Mouse (Mus musculus) layer of hippocampus, postnatal 25 days (tissue): Measurements from ENCODE around the gene Cdk14. TPM values are rescaled to one million over a fixed set of nuclear protein-coding genes. Genes with fewer than 3 reads are reported as not detected.
A peak's percentile ranks its signal among the peaks of the same experiment; 100 is the strongest.

Source experiments
- DNase-seq, 2 experiments: peaks; one replicate each; pipeline ENCODE4 v3.0.0; 2022; ENCODE audit warnings: mixed read lengths in 2 of 2, low spot score in 1 of 2; ENCODE audit errors: extremely low spot score in 1 of 2
- total RNA-seq, 2 experiments: library from RNA; stranded (reverse); gene quantifications; 2 replicates each; pipeline ENCODE4 v1.2.3; 2021

Gene Cdk14
- total RNA-seq, result 100 to 1,000 TPM; 233 to 245 TPM

DNA sequence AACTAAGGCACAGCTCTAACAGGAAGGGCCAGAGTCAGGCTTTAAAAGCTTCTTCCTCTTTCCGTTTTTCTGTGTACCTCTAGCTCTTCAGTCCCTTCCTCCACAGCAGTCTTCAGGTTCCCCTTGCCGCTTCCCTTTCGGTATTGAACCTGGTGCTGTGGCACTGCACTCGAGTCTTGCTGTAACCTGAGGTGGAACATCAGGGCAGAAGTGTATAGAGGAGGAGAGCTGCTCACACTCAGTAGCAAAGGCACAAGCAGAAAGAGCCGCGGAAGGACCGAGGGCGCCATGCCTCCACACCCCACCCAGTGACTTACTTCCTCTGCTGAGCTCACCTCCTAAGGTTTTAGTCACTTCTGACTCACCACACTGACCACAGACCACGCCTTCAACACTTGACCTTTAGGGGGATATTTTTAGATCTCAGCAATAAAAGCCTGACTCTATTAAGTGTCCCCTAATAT, at the start of gene Cdk14:
Cdk14 (minus strand) TSS at position 321 of the 464 bp plus-strand sequence.
- no peak for DNase-seq

DNA sequence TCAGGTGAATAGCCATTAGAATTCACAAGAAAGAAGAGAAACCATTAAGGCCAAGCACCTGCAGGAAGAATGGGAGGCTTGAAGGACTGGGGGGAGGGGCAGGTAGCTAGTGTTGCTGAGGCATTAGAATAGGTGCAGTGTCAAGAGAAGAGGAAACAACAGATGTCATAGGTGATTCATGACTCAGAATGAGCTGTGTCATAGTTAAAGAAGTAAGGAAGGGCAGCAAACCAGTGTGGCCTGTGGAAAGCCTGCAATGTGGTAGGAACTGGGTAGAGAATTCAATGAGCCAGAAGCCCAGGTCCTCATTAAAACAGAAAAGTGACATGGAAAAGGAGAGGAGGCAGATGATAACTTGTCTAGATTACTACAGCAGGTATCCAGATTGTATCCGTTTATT, 45.1 kb upstream of the Cdk14 start:
- no peak for DNase-seq

- DNase-seq, result no peak
Measured at GRCm38 (mm10) chr5:5431746-5432438, 11.8 kb upstream of the Cdk14 start.

GRCm38 (mm10) chr5:5423723-5424171, 3.6 kb upstream of the Cdk14 start:
- DNase-seq, result no peak

DNA sequence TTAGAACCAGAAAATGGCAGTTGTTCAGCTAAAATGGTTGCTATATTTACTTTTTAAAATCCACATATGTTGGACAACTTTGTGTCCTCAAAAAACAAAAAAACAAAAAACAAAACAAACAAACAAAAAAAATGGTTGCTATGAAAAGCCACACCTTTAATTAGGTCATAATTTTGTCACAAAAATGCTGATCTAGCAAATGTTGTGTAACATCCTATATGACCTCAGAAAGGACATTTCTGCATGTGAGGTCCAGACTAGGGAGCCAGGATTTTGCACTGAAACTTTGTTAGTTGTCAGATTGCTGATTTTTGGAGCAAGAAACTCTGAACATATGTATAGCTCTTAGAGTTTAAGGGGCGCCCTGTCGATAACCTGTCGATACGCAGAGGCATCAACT, 3.0 kb upstream of the Cdk14 start:
- DNase-seq, result no peak

GRCm38 (mm10) chr5:5421439-5421838, 1.3 kb upstream of the Cdk14 start:
- no peak for DNase-seq

DNA sequence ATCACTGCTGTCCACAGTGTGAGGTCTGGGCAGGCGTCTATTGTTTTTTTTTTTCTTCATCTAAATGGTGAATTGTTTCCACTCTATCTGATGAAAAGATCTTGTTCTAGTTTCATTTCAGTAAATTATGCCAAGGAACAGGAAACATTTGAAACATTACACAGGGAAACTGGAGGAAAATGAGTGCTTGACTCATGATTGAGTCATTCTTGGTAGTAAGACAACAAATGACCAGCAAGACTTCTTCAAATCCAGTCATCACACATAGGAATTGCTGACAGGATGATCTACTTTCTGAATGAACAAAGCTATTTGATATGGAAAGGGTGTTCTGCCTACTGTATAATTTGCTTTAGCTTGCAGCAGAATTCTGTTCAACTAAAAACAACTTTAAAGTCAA, 859 bp downstream of the Cdk14 start:
- DNase-seq, result no peak

DNA sequence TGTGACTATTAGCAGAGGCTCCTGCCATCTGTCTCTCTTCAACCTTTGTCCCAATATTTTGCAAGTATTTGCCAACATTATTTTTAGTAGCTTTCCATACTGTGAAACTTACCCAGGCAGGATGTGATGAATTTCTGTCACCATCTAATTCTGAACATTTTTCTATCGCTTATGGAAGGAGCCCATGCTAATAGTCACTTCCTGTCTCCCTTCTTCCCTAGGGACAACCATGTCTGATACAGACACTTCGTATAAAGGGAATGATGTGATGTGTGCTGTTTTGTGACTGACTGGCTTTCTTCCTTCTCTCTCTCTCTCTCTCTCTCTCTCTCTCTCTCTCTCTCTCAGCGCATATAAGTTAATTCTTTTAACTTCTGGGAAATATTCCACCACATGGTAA, 5.3 kb downstream of the Cdk14 start:
- DNase-seq, result no peak

DNA sequence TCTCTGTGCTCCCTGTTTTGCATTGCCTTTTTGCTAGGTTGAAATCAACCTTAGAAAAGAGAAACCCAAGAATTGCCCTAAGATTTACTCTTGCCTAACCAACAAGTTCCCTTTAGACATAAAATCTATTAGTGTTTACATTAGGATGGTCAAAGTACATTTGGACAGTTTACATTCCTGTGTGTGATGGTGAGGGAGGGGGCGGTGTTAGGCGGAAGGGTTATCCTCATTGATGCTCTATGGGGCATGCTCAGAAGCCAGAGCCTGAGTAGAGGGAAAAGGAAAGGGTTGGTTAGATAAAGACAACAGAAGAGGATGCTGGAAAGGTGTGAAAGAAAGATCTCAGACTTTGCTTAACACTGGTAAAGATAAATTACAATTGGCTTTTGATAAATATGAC, 8.2 kb downstream of the Cdk14 start:
- no peak for DNase-seq

DNA sequence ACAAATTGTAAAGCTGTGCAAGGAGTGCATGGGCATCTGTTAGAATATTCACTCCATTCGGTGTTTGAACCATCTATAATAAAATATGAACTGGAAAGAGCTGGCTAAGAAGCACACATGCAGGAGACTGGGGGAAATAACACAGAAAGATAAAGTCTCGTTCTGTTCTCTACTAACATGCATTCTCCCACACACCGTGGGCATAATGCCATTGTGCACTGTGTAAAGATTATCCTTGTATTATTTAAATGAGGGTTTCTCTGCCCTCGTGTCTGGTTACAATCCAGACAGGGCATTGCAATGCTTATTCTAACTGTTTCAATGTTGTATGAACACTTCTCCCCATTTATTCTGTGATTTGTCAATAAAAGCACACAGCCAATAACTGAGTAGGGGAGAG, 18.1 kb downstream of the Cdk14 start:
- DNase-seq, result no peak

DNA sequence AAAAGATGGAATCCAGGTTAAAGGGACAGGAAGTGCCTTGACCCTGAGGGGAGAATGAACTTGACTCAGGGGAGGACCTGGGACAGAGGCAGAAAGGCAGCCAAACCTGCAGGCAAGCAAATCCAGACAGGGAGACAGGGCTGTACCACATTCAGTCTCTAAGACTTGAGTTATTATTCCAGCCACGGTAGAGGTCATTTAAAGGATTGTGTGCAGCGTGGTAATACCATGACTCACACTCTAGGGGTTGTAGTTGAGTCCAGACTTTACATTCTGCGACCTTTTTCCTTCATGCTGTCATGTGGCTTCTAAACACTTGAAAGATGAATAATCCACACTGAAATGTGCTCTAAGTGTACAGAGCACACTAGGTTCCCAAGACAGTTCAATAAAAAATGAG, 27.3 kb downstream of the Cdk14 start:
- no peak for DNase-seq

DNA sequence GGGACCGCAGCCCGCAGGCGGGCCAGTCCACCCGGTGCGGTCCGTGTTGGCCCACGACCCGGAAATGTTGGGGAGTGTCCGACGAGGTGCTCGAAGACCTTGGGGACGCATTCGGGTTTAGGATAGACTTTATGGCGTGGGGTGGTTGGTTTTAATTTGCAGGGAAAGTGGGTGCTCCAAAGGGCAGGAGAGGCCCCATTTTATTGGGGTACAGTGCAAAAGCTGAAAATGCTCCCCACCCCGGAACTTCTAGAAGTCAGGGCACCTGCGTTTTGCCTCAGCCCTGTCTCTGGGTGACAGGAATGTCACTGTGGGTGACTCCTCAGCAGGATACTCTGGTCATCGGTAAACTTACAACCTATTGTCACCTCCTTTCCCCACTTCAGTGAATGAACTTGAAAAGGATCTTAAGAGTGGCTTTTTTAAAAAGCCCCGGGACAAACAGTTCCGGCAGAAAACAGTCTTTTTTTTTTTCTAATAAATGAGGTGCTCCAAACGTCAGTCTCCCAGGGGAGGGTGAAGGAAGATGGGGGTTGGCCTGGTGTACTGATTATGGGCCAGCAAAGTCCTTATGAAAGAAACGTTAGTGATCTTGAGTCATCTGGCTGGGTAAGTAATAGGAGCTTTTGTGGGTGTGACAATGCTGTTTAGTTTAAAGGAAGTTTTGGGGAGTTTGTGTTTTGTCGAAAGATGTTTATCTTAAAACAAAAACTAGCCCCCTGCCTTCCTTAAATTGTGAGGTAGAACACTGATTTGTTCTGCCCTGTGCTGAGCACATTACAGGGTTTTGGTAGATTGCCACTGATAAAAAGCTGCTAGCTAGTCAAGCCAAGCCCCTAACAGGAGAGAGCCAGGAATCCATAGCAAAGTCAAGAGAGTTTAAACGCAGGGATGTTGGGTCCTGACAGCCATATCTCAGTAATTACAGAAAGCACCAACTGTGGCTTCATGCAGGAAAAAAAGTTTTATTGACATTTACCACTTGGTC, 39.1 kb downstream of the Cdk14 start:
- DNase-seq, result no peak

DNA sequence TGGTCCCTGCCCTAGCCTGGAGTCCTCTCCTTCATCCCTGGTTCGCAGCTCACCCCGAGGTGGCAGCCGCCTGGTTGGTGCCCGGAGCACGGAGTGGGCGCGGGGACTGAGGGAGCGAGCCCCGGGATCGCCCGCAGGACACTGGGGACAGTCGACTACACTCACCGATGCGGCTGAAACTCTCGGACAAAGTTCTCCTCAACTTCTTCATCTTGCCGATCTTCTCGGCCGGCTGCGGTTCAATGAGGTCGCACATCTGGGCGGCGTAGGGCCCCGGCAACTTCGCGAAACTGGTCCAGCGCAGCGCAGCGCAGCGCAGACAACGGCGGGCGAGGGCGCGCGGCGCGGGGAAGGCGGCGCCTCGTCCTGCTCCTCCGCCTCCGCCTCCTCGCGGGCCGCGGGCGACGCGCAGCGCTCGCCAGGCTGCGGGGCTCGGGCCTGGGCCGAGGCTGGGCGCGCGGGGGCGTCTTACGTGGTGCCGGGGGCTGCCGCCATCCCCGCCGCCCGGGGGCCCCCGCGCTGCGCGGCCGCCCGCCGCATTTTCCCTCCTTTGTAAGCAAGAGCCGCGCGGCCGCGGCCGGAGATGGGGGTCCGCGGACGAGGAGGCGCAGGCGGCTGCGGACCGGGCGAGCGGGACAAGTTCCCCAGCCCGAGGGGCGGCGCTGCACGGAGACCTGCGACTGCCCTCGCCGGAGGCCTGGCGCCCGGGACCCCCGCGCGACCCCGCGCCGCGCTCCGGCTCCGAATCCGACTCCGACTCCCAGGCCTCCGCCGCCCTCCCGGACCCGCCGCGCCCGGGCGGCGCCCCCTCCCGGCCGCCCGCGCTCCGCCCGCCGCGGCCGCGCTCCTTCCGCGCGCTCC, 40.0 kb downstream of the Cdk14 start:
- DNase-seq, result peak; percentile 39 to 56

GRCm38 (mm10) chr5:5379501-5379869, 40.6 kb downstream of the Cdk14 start:
- peak in 1 of 2 experiments; percentile 8 for DNase-seq

GRCm38 (mm10) chr5:5374393-5374792, 45.7 kb downstream of the Cdk14 start:
- DNase-seq, result no peak

DNA sequence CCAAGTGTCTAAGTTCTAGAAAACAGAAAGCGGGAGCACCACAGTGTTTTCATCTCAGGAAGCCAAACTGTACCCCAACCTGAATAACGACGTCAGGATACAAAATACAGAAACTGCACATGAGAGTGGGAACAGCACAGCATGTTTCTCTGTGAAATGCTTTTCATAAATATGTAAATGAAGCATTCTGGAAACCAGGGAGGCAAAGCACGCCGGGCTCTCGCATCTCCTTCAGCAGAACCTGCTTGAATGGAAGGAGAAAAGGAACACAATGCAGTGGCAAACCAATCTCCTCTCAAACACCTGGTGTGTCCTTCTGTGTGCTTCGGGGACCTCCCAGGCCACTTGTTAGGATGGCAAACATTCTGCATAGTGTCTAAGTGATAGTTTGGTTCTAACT, 46.6 kb downstream of the Cdk14 start:
- DNase-seq, result no peak

- DNase-seq, result no peak
Measured at GRCm38 (mm10) chr5:5372936-5373335, 47.2 kb downstream of the Cdk14 start.

- DNase-seq, result no peak
Measured at GRCm38 (mm10) chr5:5372354-5372753, 47.8 kb downstream of the Cdk14 start.

- DNase-seq, result no peak
Measured at GRCm38 (mm10) chr5:5370322-5371082, 49.6 kb downstream of the Cdk14 start.
